Mouse (Mus musculus): ENCODE data around the gene Kctd21. TPM values are rescaled to one million over a fixed set of nuclear protein-coding genes. Genes with fewer than 3 reads are reported as not detected.

Kctd21 gene
- total and polyA plus RNA-seq, 3 experiments: 0.19 to 0.81 (median 0.46) TPM

- in situ Hi-C loops (cut with MboI; ENCODE audit: low pct_ligation_motif_present, low pct_unique_long_range_greater_than_20kb, low sequenced_read_pairs) (loop anchor here (10.0 kb wide), 2 partner anchors 212 to 322 kb away; partner anchors contain the start of gene Gab2), dilution Hi-C loops (cut with MboI; ENCODE audit: extremely low pct_ligation_motif_present, extremely low pct_unique_long_range_greater_than_20kb, low sequenced_read_pairs) (no loop called here)
- no peaks in the 10 kb centered on the region for H3K79me2 ChIP-seq (replicated peaks; ENCODE audit: control insufficient read depth, extremely low read depth, insufficient read depth, poor library complexity, severe bottlenecking)
- no peaks in the 10 kb centered on the region for H3K36me3 ChIP-seq (replicated peaks in 1 of 2; ENCODE audit: control insufficient read depth in 1 of 2, insufficient read depth in 1 of 2, low read length in 1 of 2)
- H3K4me1 ChIP-seq (ENCODE audit: control insufficient read depth in 1 of 2, insufficient read depth in 2 of 2): peaks cover 10 to 27% of the 10 kb centered on the region in 2 experiments; a peak in 3 of 4 replicates
- no peak overlapping the region for H3K4me2 ChIP-seq (ENCODE audit: insufficient read depth, low read depth, poor library complexity, severe bottlenecking)
- no peaks in the 10 kb centered on the region for H3K9me3 ChIP-seq (replicated peaks; ENCODE audit: low read length)
- no peak for DNase-seq (ENCODE audit: extremely low read depth)
- no peak overlapping the region for H3K9ac ChIP-seq (ENCODE audit: insufficient read depth, low read depth)
- no peak for TF ChIP-seq JUN (IDR thresholded peaks at IDR 0.05; ENCODE audit: insufficient read depth, low read depth, low read length)
- TF ChIP-seq ELF1 (IDR thresholded peaks at IDR 0.05; ENCODE audit: low read depth, low read length): no peak
- TF ChIP-seq RAD21 (IDR thresholded peaks at IDR 0.05; ENCODE audit: low read depth, low read length): no peak
- TF ChIP-seq GABPA (IDR thresholded peaks at IDR 0.05; ENCODE audit: insufficient replicate concordance, low read depth, low read length): no peak
- TF ChIP-seq MAX (IDR thresholded peaks at IDR 0.05; ENCODE audit: low read length): no peak
- TF ChIP-seq MXI1 (IDR thresholded peaks at IDR 0.05; ENCODE audit: low read depth, low read length): no peak
- TF ChIP-seq MEF2A (IDR thresholded peaks at IDR 0.05; ENCODE audit: borderline replicate concordance, low read depth, low read length): no peak
- no peak overlapping the region for H3K27ac ChIP-seq (ENCODE audit: insufficient read depth, low read depth)
- no peaks in the 10 kb centered on the region for H3K27me3 ChIP-seq (replicated peaks)
- no peak overlapping the region for H3K4me3 ChIP-seq (replicated peaks in 1 of 3; ENCODE audit: low read depth in 2 of 3, low read length in 2 of 3, poor library complexity in 1 of 3)
These were observed 35.1 kb upstream of the Kctd21 start for GRCm38 (mm10) chr7:97296986-97297385.

- H3K4me2 ChIP-seq (ENCODE audit: insufficient read depth, low read depth, poor library complexity, severe bottlenecking): no peak overlapping the region
- no peak overlapping the region for H3K27ac ChIP-seq (ENCODE audit: insufficient read depth, low read depth)
- dilution Hi-C loops (cut with MboI; ENCODE audit: extremely low pct_ligation_motif_present, extremely low pct_unique_long_range_greater_than_20kb, low sequenced_read_pairs) (no loop called here), in situ Hi-C loops (cut with MboI; ENCODE audit: low pct_ligation_motif_present, low pct_unique_long_range_greater_than_20kb, low sequenced_read_pairs) (loop anchor here (10.0 kb wide), 2 partner anchors 213 to 323 kb away; partner anchors contain the start of gene Gab2)
- H3K4me1 ChIP-seq (ENCODE audit: control insufficient read depth in 1 of 2, insufficient read depth in 2 of 2): peaks cover 10 to 27% of the 10 kb centered on the region in 2 experiments; a peak in 3 of 4 replicates
- H3K36me3 ChIP-seq (replicated peaks in 1 of 2; ENCODE audit: control insufficient read depth in 1 of 2, insufficient read depth in 1 of 2, low read length in 1 of 2): no peaks in the 10 kb centered on the region
- H3K79me2 ChIP-seq (replicated peaks; ENCODE audit: control insufficient read depth, extremely low read depth, insufficient read depth, poor library complexity, severe bottlenecking): no peaks in the 10 kb centered on the region
- TF ChIP-seq MAZ (IDR thresholded peaks at IDR 0.05; ENCODE audit: low read depth, low read length) (no peak), E2F4 (IDR thresholded peaks at IDR 0.05; ENCODE audit: insufficient replicate concordance, low read depth, low read length) (no peak), SMC3 (IDR thresholded peaks at IDR 0.05; ENCODE audit: low read depth, low read length) (peak; percentile 83), RCOR1 (conservative IDR thresholded peaks at IDR 0.05; ENCODE audit: low read depth, low read length) (no peak), MAX (IDR thresholded peaks at IDR 0.05; ENCODE audit: low read length) (0 out of 2 replicates have a peak, but pooled peaks have one; percentile 24), MEF2A (IDR thresholded peaks at IDR 0.05; ENCODE audit: borderline replicate concordance, low read depth, low read length) (peak; percentile 33; the same call in 1 of the 2 replicates), RAD21 (IDR thresholded peaks at IDR 0.05; ENCODE audit: low read depth, low read length) (peak; percentile 87), NRF1 (IDR thresholded peaks at IDR 0.05; ENCODE audit: low read depth, low read length) (no peak), ZC3H11A (IDR thresholded peaks at IDR 0.05; ENCODE audit: low read depth, low read length) (peak; percentile 45; the same call in 1 of the 2 replicates), IRF4 (IDR thresholded peaks at IDR 0.05; ENCODE audit: low read depth, low read length) (no peak), TBP (conservative IDR thresholded peaks at IDR 0.05; ENCODE audit: low read depth, low read length) (no peak), ZMIZ1 (IDR thresholded peaks at IDR 0.05; ENCODE audit: low read depth, low read length) (no peak), CTCF (conservative IDR thresholded peaks at IDR 0.05 in 1 of 2, IDR thresholded peaks at IDR 0.05 in 1 of 2; ENCODE audit: low read depth in 2 of 2, low read length in 2 of 2) (peak; percentile 82 to 89)
- H3K9me3 ChIP-seq (replicated peaks; ENCODE audit: low read length): no peaks in the 10 kb centered on the region
- H3K9ac ChIP-seq (ENCODE audit: insufficient read depth, low read depth): no peak overlapping the region
- no peaks in the 10 kb centered on the region for H3K27me3 ChIP-seq (replicated peaks)
- H3K4me3 ChIP-seq (replicated peaks in 1 of 3; ENCODE audit: low read depth in 2 of 3, low read length in 2 of 3, poor library complexity in 1 of 3): no peak overlapping the region
- peak; percentile 75 for DNase-seq (ENCODE audit: extremely low read depth)
These were observed 34.7 kb upstream of the Kctd21 start for GRCm38 (mm10) chr7:97297466-97297865.
